Mouse (Mus musculus): ENCODE results near the gene Pou2f3. TPM values are rescaled to one million over a fixed set of nuclear protein-coding genes. Genes with fewer than 3 reads are reported as not detected.

The Pou2f3 gene
- polyA plus RNA-seq, 1 experiment = 0.77 TPM

DNA sequence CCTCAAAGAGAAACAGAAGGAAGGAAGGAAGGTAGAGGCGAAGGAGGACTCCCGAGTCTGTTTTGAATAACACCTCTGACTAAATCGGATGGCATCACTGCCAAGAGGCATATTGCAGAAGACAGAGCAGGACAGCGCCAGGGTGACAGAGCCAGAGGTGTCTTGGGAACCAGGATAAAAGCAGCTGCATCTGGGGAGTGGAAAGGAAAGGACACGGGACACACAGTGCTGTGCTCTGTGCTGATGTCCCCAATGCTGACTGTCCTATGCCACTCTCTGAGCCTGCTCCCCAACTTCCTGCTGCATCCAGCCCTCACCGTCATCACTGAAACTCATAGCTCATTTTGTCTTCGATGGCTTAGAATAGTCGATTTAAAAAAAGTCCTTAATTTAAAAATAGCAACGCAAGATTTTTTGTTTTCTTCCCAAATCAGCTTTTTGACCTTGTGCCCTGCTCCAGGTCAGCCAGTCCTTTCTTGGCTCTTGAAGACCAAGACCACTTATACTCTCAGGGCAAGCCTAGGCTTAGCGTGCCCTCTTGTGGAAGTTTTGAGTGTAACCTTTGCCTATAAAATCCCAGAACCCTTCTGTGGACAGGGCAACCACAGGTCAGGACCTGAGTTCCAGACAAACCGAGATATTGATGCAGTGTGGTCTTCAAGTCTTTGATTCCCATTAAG, 742 bp upstream of the Pou2f3 start:
- no peaks in the 10 kb centered on the region for H3K4me1 ChIP-seq (ENCODE audit: control insufficient read depth, insufficient read depth, low read length)
- peak; percentile 24; the same call in 1 of the 2 replicates for TF ChIP-seq CTCF (IDR thresholded peaks at IDR 0.05; ENCODE audit: control insufficient read depth, insufficient read depth, low read length)
- no peak for TF ChIP-seq POLR2A (IDR thresholded peaks at IDR 0.05; ENCODE audit: borderline replicate concordance, control insufficient read depth, low read depth, low read length)
- 23% methylated on average over 11 of the region's 11 CpGs for WGBS
- no peak overlapping the region for H3K27ac ChIP-seq (ENCODE audit: control insufficient read depth, insufficient read depth, low read depth, low read length, poor library complexity)
- no peak overlapping the region for H3K4me3 ChIP-seq (replicated peaks; ENCODE audit: control insufficient read depth, low read depth, low read length)

DNA sequence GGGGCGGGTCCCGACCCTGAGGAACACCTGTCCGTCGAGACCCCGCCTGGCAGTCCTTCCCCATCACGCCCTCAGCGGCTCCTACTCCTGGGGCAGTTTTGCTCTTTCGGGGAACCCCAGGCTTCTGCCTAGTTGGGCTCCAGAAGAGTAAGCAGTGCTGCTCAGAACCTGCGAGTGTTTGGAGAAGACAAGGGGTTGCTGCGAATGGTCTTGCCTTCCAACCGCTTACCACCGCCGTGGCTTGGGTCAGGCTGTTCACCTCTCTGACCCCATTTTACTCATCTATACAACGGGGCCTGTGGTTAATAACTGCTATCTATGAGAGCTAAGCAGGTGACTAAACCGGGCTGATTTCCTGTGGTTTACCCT, 4.2 kb downstream of the Pou2f3 start:
- WGBS = 6% methylated on average over 15 of the region's 15 CpGs
- no peak for TF ChIP-seq CTCF (IDR thresholded peaks at IDR 0.05; ENCODE audit: control insufficient read depth, insufficient read depth, low read length)
- no peak for TF ChIP-seq POLR2A (IDR thresholded peaks at IDR 0.05; ENCODE audit: borderline replicate concordance, control insufficient read depth, low read depth, low read length)
- Histone ChIP-seq H3K4me3 (replicated peaks; ENCODE audit: control insufficient read depth, low read depth, low read length) (no peak overlapping the region), H3K4me1 (ENCODE audit: control insufficient read depth, insufficient read depth, low read length) (no peaks in the 10 kb centered on the region), H3K27ac (ENCODE audit: control insufficient read depth, insufficient read depth, low read depth, low read length, poor library complexity) (no peak overlapping the region)

DNA sequence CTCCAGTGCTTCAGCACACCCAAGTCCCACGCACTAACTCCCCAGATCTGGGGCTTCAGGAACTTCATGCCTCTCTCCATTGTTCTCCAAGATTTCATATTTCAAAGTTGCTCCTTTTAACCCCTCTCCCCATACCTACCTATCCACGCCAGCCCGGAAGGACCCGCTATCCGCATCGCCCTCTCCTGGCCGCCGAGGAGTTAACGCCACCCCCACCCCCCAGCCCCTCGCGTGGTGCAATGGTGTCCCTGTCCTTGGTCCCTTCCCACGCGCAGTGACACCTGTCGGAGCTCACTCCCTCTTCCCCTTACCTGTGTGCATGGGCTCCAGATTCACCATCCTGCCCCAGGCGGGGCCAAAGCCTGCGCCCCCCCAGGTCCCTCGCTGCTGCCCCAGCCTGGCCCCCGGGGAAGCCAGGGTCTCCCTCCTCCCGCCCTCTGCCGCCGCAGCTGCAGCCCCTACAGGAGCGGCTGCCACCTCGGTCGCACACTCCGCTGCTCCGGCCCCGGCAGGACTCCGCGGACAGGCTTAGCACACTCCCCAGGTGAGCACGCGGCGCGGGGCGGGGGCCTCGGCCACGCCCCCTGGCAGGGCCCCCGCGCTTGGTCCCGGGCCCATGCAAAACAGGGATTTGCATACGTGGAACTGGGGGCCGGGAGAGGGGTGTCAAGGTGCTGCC, 4.7 kb downstream of the Pou2f3 start:
- WGBS = 6% methylated on average over 39 of the region's 41 CpGs
- Histone ChIP-seq H3K4me1 (ENCODE audit: control insufficient read depth, insufficient read depth, low read length) (no peaks in the 10 kb centered on the region), H3K27ac (ENCODE audit: control insufficient read depth, insufficient read depth, low read depth, low read length, poor library complexity) (no peak overlapping the region), H3K4me3 (replicated peaks; ENCODE audit: control insufficient read depth, low read depth, low read length) (no peak overlapping the region)
- TF ChIP-seq POLR2A (IDR thresholded peaks at IDR 0.05; ENCODE audit: borderline replicate concordance, control insufficient read depth, low read depth, low read length) = no peak
- TF ChIP-seq CTCF (IDR thresholded peaks at IDR 0.05; ENCODE audit: control insufficient read depth, insufficient read depth, low read length) = no peak

DNA sequence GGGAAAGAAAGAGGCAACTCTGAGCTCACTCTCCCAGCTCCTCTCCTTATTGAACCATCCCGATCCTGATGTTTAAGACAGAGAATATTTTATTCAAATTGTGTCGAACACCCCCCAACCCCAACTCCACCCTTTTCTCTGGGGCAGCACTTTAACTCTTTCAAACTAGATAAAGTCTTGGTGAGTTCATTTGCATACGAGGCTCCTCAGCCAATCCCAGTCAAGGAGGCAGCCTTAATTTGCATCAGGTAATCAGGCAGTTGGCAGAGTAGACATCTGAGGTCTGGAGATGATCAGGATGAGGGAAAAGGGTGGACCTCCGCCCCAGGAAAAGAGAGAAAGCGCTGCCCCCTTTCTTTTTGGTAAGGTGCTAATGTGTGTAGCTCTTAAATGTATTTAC, 10.0 kb downstream of the Pou2f3 start:
- WGBS = 13% methylated on average over 5 of the region's 5 CpGs

DNA sequence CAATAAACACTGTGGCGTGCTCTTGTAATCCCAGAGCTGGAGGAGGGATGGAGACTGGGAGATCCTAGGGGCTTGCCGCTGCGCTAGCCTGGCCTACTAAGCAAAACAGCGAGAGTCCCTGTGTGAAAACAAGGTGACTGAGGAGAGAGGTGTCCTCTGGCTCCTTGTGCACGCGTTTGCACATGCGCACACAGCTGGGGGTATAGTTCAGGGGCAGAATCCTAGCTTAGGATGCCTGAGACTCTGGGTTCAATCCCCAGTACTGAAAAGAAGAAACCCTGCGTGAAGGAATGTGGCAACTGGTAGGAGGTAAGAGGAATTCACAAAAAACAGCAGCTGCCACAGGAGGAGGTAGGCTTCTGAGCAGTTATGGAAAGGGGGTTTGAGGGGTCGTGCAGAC, 16.2 kb downstream of the Pou2f3 start:
- Histone ChIP-seq H3K4me1 (ENCODE audit: control insufficient read depth, insufficient read depth, low read length) (no peaks in the 10 kb centered on the region), H3K4me3 (replicated peaks; ENCODE audit: control insufficient read depth, low read depth, low read length) (no peak overlapping the region), H3K27ac (ENCODE audit: control insufficient read depth, insufficient read depth, low read depth, low read length, poor library complexity) (no peak overlapping the region)
- WGBS = 21% methylated on average over 9 of the region's 9 CpGs
- TF ChIP-seq POLR2A (IDR thresholded peaks at IDR 0.05; ENCODE audit: borderline replicate concordance, control insufficient read depth, low read depth, low read length) (no peak), CTCF (IDR thresholded peaks at IDR 0.05; ENCODE audit: control insufficient read depth, insufficient read depth, low read length) (no peak)

More for the DNA sequence above, 10.0 kb downstream of the Pou2f3 start:
- no peak overlapping the region for H3K4me3 ChIP-seq (replicated peaks; ENCODE audit: control insufficient read depth, low read depth, low read length)
- H3K4me1 ChIP-seq (ENCODE audit: control insufficient read depth, insufficient read depth, low read length) = no peaks in the 10 kb centered on the region
- no peak overlapping the region for H3K27ac ChIP-seq (ENCODE audit: control insufficient read depth, insufficient read depth, low read depth, low read length, poor library complexity)
- no peak for TF ChIP-seq CTCF (IDR thresholded peaks at IDR 0.05; ENCODE audit: control insufficient read depth, insufficient read depth, low read length)
- TF ChIP-seq POLR2A (IDR thresholded peaks at IDR 0.05; ENCODE audit: borderline replicate concordance, control insufficient read depth, low read depth, low read length) = no peak

DNA sequence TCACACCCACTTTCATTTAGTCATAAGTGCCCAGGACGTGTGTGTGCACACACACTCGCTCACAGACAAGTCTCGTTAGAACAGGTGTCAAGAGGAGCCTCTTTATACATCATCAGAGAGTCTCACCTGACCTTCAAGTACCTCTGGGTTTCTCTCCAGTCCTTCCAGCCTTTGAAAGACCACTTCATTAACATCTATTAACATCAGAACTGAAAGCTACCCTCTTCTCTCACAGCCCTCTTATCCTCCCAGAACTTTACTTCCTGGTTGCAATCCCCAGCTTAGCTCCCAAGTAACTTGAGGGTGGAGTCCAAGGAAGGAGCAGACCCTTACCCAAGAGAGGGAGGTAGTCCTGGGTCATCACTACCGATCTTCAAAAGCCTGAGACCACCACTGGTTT, 18.6 kb downstream of the Pou2f3 start:
- no peak overlapping the region for H3K27ac ChIP-seq (ENCODE audit: control insufficient read depth, insufficient read depth, low read depth, low read length, poor library complexity)
- 38% methylated on average over 4 of the region's 4 CpGs for WGBS
- TF ChIP-seq POLR2A (IDR thresholded peaks at IDR 0.05; ENCODE audit: borderline replicate concordance, control insufficient read depth, low read depth, low read length) = no peak
- H3K4me1 ChIP-seq (ENCODE audit: control insufficient read depth, insufficient read depth, low read length) = no peaks in the 10 kb centered on the region
- no peak overlapping the region for H3K4me3 ChIP-seq (replicated peaks; ENCODE audit: control insufficient read depth, low read depth, low read length)

DNA sequence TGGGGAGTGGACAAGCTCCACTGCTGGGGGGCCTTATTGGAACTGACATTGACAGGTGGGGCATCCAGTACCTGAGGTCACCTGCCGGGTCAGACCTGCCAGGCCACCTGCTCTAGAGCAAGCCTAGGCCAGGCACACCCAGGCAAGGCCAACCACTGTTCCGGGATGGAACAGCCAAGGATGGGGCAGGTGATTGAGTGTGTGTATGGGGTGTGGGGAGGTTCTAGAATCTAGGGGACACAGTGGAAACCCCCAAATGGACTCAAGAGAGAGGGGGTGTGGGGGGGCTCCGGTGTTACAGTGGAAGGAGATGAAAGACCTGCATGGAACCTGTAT, 21.2 kb downstream of the Pou2f3 start:
- Histone ChIP-seq H3K4me3 (replicated peaks; ENCODE audit: control insufficient read depth, low read depth, low read length) (no peak overlapping the region), H3K27ac (ENCODE audit: control insufficient read depth, insufficient read depth, low read depth, low read length, poor library complexity) (no peak overlapping the region), H3K4me1 (ENCODE audit: control insufficient read depth, insufficient read depth, low read length) (no peaks in the 10 kb centered on the region)
- 57% methylated on average over 3 of the region's 3 CpGs for WGBS
- TF ChIP-seq CTCF (IDR thresholded peaks at IDR 0.05; ENCODE audit: control insufficient read depth, insufficient read depth, low read length) (no peak), POLR2A (IDR thresholded peaks at IDR 0.05; ENCODE audit: borderline replicate concordance, control insufficient read depth, low read depth, low read length) (no peak)

DNA sequence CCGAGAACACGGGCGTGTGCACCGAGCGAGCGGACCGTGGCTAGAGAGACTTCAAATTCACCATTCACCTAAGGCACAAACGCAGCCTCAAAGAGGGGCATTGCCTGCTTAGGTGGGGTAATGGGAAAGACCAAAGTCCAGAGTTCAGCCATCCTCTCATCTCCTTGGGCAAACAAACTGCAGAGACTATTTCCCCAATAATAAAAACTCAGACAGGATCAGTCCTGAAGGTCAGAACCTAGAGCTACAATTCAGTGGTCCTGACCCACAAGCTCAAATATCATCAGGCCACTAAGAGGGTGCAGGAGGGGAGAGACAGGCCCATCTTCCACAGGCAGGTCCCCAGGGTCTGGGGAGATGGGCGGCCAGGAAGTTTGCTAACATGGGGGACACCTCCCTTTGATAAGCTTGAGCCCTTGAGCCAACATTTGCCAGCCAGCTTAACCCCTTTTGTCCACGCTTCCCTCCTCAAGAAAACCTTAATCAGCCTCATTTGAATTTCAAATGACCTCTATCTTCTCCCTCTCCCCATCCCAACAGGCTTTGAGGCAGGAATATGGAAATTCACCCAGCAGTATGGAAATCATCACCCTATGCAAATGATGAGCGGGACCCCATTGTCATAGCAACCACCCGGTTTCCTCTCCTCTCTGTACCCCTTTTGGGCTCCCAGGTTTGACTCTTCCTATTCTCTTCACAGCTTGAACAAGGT, 21.7 kb downstream of the Pou2f3 start:
- no peak for TF ChIP-seq CTCF (IDR thresholded peaks at IDR 0.05; ENCODE audit: control insufficient read depth, insufficient read depth, low read length)
- no peak for TF ChIP-seq POLR2A (IDR thresholded peaks at IDR 0.05; ENCODE audit: borderline replicate concordance, control insufficient read depth, low read depth, low read length)
- no peaks in the 10 kb centered on the region for H3K4me1 ChIP-seq (ENCODE audit: control insufficient read depth, insufficient read depth, low read length)
- 80% methylated on average over 12 of the region's 12 CpGs for WGBS
- H3K27ac ChIP-seq (ENCODE audit: control insufficient read depth, insufficient read depth, low read depth, low read length, poor library complexity) = no peak overlapping the region
- H3K4me3 ChIP-seq (replicated peaks; ENCODE audit: control insufficient read depth, low read depth, low read length) = no peak overlapping the region

Data from bone marrow, adult 2 months (tissue).